Mouse (Mus musculus): ENCODE measurements around the gene Gins1.

Gene Gins1

GRCm38 (mm10) chr2:150904936-150905450, at the start of gene Gins1:
Gene Gins1 (plus strand): TSS chr2:150905400.
- DNase-seq (ENCODE audit: inconsistent age in 2 of 2, low spot score in 1 of 2), result no peak

- no peak for DNase-seq (ENCODE audit: inconsistent age in 2 of 2, low spot score in 1 of 2)
Observed at GRCm38 (mm10) chr2:150858724-150859487, 46.3 kb upstream of the Gins1 start.

GRCm38 (mm10) chr2:150859709-150860470, 45.3 kb upstream of the Gins1 start:
- DNase-seq (ENCODE audit: inconsistent age in 2 of 2, low spot score in 1 of 2), result no peak

GRCm38 (mm10) chr2:150861128-150861527, 44.1 kb upstream of the Gins1 start:
- DNase-seq (ENCODE audit: inconsistent age in 2 of 2, low spot score in 1 of 2), result no peak

- no peak for DNase-seq (ENCODE audit: inconsistent age in 2 of 2, low spot score in 1 of 2)
Observed at GRCm38 (mm10) chr2:150867021-150867420, 38.2 kb upstream of the Gins1 start.

GRCm38 (mm10) chr2:150869446-150869845, 35.8 kb upstream of the Gins1 start:
- DNase-seq (ENCODE audit: inconsistent age in 2 of 2, low spot score in 1 of 2), result no peak

- no peak for DNase-seq (ENCODE audit: inconsistent age in 2 of 2, low spot score in 1 of 2)
Observed at GRCm38 (mm10) chr2:150874508-150874907, 30.7 kb upstream of the Gins1 start.

- DNase-seq (ENCODE audit: inconsistent age in 2 of 2, low spot score in 1 of 2), result no peak
Observed at GRCm38 (mm10) chr2:150875226-150875625, 30.0 kb upstream of the Gins1 start.

GRCm38 (mm10) chr2:150877561-150877960, 27.6 kb upstream of the Gins1 start:
- no peak for DNase-seq (ENCODE audit: inconsistent age in 2 of 2, low spot score in 1 of 2)

GRCm38 (mm10) chr2:150884075-150884778, 21.0 kb upstream of the Gins1 start:
- DNase-seq (ENCODE audit: inconsistent age in 2 of 2, low spot score in 1 of 2), result no peak

GRCm38 (mm10) chr2:150884779-150885110, 20.5 kb upstream of the Gins1 start:
- DNase-seq (ENCODE audit: inconsistent age in 2 of 2, low spot score in 1 of 2), result no peak

- DNase-seq (ENCODE audit: inconsistent age in 2 of 2, low spot score in 1 of 2), result no peak
Observed at GRCm38 (mm10) chr2:150885814-150886213, 19.4 kb upstream of the Gins1 start.

- no peak for DNase-seq (ENCODE audit: inconsistent age in 2 of 2, low spot score in 1 of 2)
Observed at GRCm38 (mm10) chr2:150886315-150886714, 18.9 kb upstream of the Gins1 start.

GRCm38 (mm10) chr2:150887370-150887769, 17.8 kb upstream of the Gins1 start:
- no peak for DNase-seq (ENCODE audit: inconsistent age in 2 of 2, low spot score in 1 of 2)

- no peak for DNase-seq (ENCODE audit: inconsistent age in 2 of 2, low spot score in 1 of 2)
Observed at GRCm38 (mm10) chr2:150894617-150895267, 10.5 kb upstream of the Gins1 start.

GRCm38 (mm10) chr2:150895691-150896252, 9.4 kb upstream of the Gins1 start:
- DNase-seq (ENCODE audit: inconsistent age in 2 of 2, low spot score in 1 of 2), result no peak

- no peak for DNase-seq (ENCODE audit: inconsistent age in 2 of 2, low spot score in 1 of 2)
Observed at GRCm38 (mm10) chr2:150900341-150900740, 4.9 kb upstream of the Gins1 start.

GRCm38 (mm10) chr2:150902347-150902746, 2.9 kb upstream of the Gins1 start:
- no peak for DNase-seq (ENCODE audit: inconsistent age in 2 of 2, low spot score in 1 of 2)

GRCm38 (mm10) chr2:150904272-150904935, 796 bp upstream of the Gins1 start, which contains the start of gene Abhd12:
Gene Abhd12 (minus strand): TSS chr2:150904741.
- DNase-seq (ENCODE audit: inconsistent age in 2 of 2, low spot score in 1 of 2), result peak; percentile 99

GRCm38 (mm10) chr2:150908881-150909280, 3.7 kb downstream of the Gins1 start:
- DNase-seq (ENCODE audit: inconsistent age in 2 of 2, low spot score in 1 of 2), result peak in 1 of 2 experiments; percentile 44
